Mouse (Mus musculus): ENCODE data around the gene Ylpm1. TPM values are rescaled to one million over a fixed set of nuclear protein-coding genes. Genes with fewer than 3 reads are reported as not detected.
A peak's percentile ranks its signal among the peaks of the same experiment; 100 is the strongest.

Gene Ylpm1
- total RNA-seq, 2 experiments from 2014 or later: 114 to 128 TPM

GRCm38 (mm10) chr12:85007021-85007420 is 10.9 kb downstream of the Ylpm1 start:
- no peak for DNase-seq (ENCODE audit: low spot score in 2 of 2)

- no peak for DNase-seq (ENCODE audit: low spot score in 2 of 2)
Observed at GRCm38 (mm10) chr12:85009776-85010175, 13.7 kb downstream of the Ylpm1 start.

- DNase-seq (ENCODE audit: low spot score in 2 of 2): no peak
Observed at GRCm38 (mm10) chr12:85010541-85010940, 14.4 kb downstream of the Ylpm1 start.

- DNase-seq (ENCODE audit: low spot score in 2 of 2): no peak
Observed at GRCm38 (mm10) chr12:85012185-85012584, 16.1 kb downstream of the Ylpm1 start.

GRCm38 (mm10) chr12:85022071-85022470 is 25.9 kb downstream of the Ylpm1 start:
- DNase-seq (ENCODE audit: low spot score in 2 of 2): no peak

GRCm38 (mm10) chr12:85032710-85033109 is 36.6 kb downstream of the Ylpm1 start:
- DNase-seq (ENCODE audit: low spot score in 2 of 2): no peak

- DNase-seq (ENCODE audit: low spot score in 2 of 2): no peak
Observed at GRCm38 (mm10) chr12:85051218-85051617, 55.1 kb downstream of the Ylpm1 start.

GRCm38 (mm10) chr12:85071043-85071442 is 74.9 kb downstream of the Ylpm1 start:
- no peak for DNase-seq (ENCODE audit: low spot score in 2 of 2)

GRCm38 (mm10) chr12:85077100-85077499 is 81.0 kb downstream of the Ylpm1 start:
- DNase-seq (ENCODE audit: low spot score in 2 of 2): no peak

- no peak for DNase-seq (ENCODE audit: low spot score in 2 of 2)
Observed at GRCm38 (mm10) chr12:85084257-85084656, 88.1 kb downstream of the Ylpm1 start.

GRCm38 (mm10) chr12:85084941-85085340 is 88.8 kb downstream of the Ylpm1 start:
- DNase-seq (ENCODE audit: low spot score in 2 of 2): no peak

- DNase-seq (ENCODE audit: low spot score in 2 of 2): no peak
Observed at GRCm38 (mm10) chr12:85087845-85088244, 91.7 kb downstream of the Ylpm1 start.

GRCm38 (mm10) chr12:85091190-85091589 is 95.1 kb downstream of the Ylpm1 start:
- no peak for DNase-seq (ENCODE audit: low spot score in 2 of 2)

GRCm38 (mm10) chr12:85092214-85092613 is 96.1 kb downstream of the Ylpm1 start:
- peak; percentile 34 to 66 for DNase-seq (ENCODE audit: low spot score in 2 of 2)

GRCm38 (mm10) chr12:85094010-85094409 is 97.9 kb downstream of the Ylpm1 start:
- no peak for DNase-seq (ENCODE audit: low spot score in 2 of 2)

- no peak for DNase-seq (ENCODE audit: low spot score in 2 of 2)
Observed at GRCm38 (mm10) chr12:85094706-85095105, 98.6 kb downstream of the Ylpm1 start.

- DNase-seq (ENCODE audit: low spot score in 2 of 2): no peak
Observed at GRCm38 (mm10) chr12:85095146-85095545, 99.0 kb downstream of the Ylpm1 start.

- no peak for DNase-seq (ENCODE audit: low spot score in 2 of 2)
Observed at GRCm38 (mm10) chr12:85095859-85096258, 99.7 kb downstream of the Ylpm1 start.

GRCm38 (mm10) chr12:85101001-85101400 is 104.9 kb downstream of the Ylpm1 start:
- no peak for DNase-seq (ENCODE audit: low spot score in 2 of 2)

- no peak for DNase-seq (ENCODE audit: low spot score in 2 of 2)
Observed at GRCm38 (mm10) chr12:85101521-85102106, 105.5 kb downstream of the Ylpm1 start.

- DNase-seq (ENCODE audit: low spot score in 2 of 2): no peak
Observed at GRCm38 (mm10) chr12:85103096-85103495, 107.0 kb downstream of the Ylpm1 start.

GRCm38 (mm10) chr12:85104789-85105188 is 108.7 kb downstream of the Ylpm1 start:
- DNase-seq (ENCODE audit: low spot score in 2 of 2): no peak

- DNase-seq (ENCODE audit: low spot score in 2 of 2): no peak
Observed at GRCm38 (mm10) chr12:85106292-85106691, 110.2 kb downstream of the Ylpm1 start.

GRCm38 (mm10) chr12:85108643-85109042 is 112.5 kb downstream of the Ylpm1 start:
- DNase-seq (ENCODE audit: low spot score in 2 of 2): no peak

Measured in layer of hippocampus, postnatal 14 days (tissue).